11 mouse cellular contexts compared by ENCODE assay signal in the genomic region with DNA sequence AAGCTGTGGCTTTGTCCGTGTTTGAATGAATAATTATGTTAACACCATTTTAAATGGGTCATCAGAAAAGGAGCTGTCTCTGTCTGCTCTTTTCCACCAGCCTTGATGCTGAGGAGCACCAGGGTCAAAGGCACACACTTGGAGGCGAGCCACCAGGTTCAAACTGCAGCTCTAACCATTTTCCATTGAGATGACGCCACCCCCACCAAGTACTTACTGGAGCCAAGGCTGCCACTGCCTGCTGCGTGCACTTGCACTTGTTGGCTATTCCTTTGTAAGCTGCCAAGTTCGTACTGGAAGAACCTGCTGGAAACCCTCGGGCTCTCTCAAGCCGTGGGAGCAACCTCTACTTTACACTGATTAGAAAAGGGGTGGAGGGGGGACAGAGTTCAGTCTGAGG.
DNase-seq lines count a peak whose midpoint lies in the region; ATAC-seq and TF ChIP-seq lines count a peak whose summit lies in the region.
"Had no signal": no experiment of that assay in that cellular context is flagged by ENCODE, and none has a peak within 500 bp of the region (broad histone marks: within the 10 kb centered on the region; RNA-seq: fewer than 3 reads in every experiment).

No protein-coding gene starts in this region.

- WGBS in hindbrain, postnatal 0 days = 51% methylated on average over 7 of the region's 7 CpGs
- 81% methylated on average over 7 of the region's 7 CpGs for WGBS in hindbrain, embryonic 10.5 days

- DNase-seq in hindbrain, postnatal 0 days (ENCODE audit: low spot score) = peak; percentile 57
- no peak for DNase-seq in hindbrain, embryonic 10.5 days (ENCODE audit: low spot score)
- DNase-seq in right cerebral cortex, postnatal 10 days (ENCODE audit: low spot score in 2 of 2) = peak; percentile 39 to 47
- no peak for DNase-seq in right cerebral cortex, adult 2 months (ENCODE audit: low spot score in 2 of 2)
- peak; percentile 16 to 31 for DNase-seq in cerebellum, postnatal 36 days
- DNase-seq in testis, postnatal 14 days (ENCODE audit: low spot score) = no peak

- H3K27me3 ChIP-seq in hindbrain, postnatal 0 days (ENCODE audit: insufficient read depth, low read length) = no peaks in the 10 kb centered on the region
- H3K27me3 ChIP-seq in hindbrain, embryonic 10.5 days (ENCODE audit: insufficient read depth, poor library complexity, severe bottlenecking) = peaks cover 71% of the 10 kb centered on the region

- H3K9ac ChIP-seq in hindbrain, postnatal 0 days (replicated peaks; ENCODE audit: low read length) = no peak overlapping the region
- H3K9ac ChIP-seq: heart, embryonic 13.5 days had no signal

- H3K9me3 ChIP-seq in hindbrain, postnatal 0 days (ENCODE audit: low read length) = no peaks in the 10 kb centered on the region
- H3K9me3 ChIP-seq in hindbrain, embryonic 10.5 days = no peaks in the 10 kb centered on the region
- H3K9me3 ChIP-seq: heart, embryonic 13.5 days; limb, embryonic 10.5 days; midbrain, embryonic 10.5 days had no signal

- no peak overlapping the region for H3K4me3 ChIP-seq in hindbrain, postnatal 0 days (ENCODE audit: low read length)
- no peak overlapping the region for H3K4me3 ChIP-seq in hindbrain, embryonic 10.5 days
- H3K4me3 ChIP-seq: heart, embryonic 13.5 days; limb, embryonic 10.5 days; midbrain, embryonic 10.5 days had no signal

- no peaks in the 10 kb centered on the region for H3K36me3 ChIP-seq in hindbrain, postnatal 0 days (ENCODE audit: insufficient read depth, low read length)
- no peaks in the 10 kb centered on the region for H3K36me3 ChIP-seq in hindbrain, embryonic 10.5 days
- H3K36me3 ChIP-seq: heart, embryonic 13.5 days; limb, embryonic 10.5 days; midbrain, embryonic 10.5 days had no signal

- H3K27ac ChIP-seq in hindbrain, postnatal 0 days = no peak overlapping the region
- H3K27ac ChIP-seq in hindbrain, embryonic 10.5 days = no peak overlapping the region
- H3K27ac ChIP-seq: heart, embryonic 13.5 days; kidney, postnatal 0 days; limb, embryonic 10.5 days; midbrain, embryonic 10.5 days had no signal

- TF ChIP-seq CTCF in hindbrain, postnatal 0 days (IDR thresholded peaks at IDR 0.05; ENCODE audit: low read depth) = no peak

- H3K4me1 ChIP-seq in hindbrain, postnatal 0 days (ENCODE audit: insufficient read depth, low read length) = no peaks in the 10 kb centered on the region
- peaks cover 12% of the 10 kb centered on the region for H3K4me1 ChIP-seq in hindbrain, embryonic 10.5 days (replicated peaks)

- ATAC-seq in hindbrain, postnatal 0 days = 0 out of 2 replicates have a peak, but pooled peaks have one; percentile 38
- ATAC-seq in megakaryocyte, adult 5-6 weeks (ENCODE audit: poor library complexity, severe bottlenecking) = no peak

- no peak overlapping the region for H3K4me2 ChIP-seq in hindbrain, postnatal 0 days (ENCODE audit: low read depth, low read length)
- H3K4me2 ChIP-seq: heart, embryonic 13.5 days had no signal

Comparison
In these comparisons a context has a peak if more than half of its experiments do, and no peak if none do; other contexts are left out.
1. DNase-seq: peak in hindbrain, postnatal 0 days (single experiment), right cerebral cortex, postnatal 10 days (2 of 2) and cerebellum, postnatal 36 days (2 of 2); none in hindbrain, embryonic 10.5 days (single experiment), right cerebral cortex, adult 2 months (0 of 2) and testis, postnatal 14 days (single experiment).